Mouse (Mus musculus): ENCODE results near the gene Pacs1.

The Pacs1 gene

DNA sequence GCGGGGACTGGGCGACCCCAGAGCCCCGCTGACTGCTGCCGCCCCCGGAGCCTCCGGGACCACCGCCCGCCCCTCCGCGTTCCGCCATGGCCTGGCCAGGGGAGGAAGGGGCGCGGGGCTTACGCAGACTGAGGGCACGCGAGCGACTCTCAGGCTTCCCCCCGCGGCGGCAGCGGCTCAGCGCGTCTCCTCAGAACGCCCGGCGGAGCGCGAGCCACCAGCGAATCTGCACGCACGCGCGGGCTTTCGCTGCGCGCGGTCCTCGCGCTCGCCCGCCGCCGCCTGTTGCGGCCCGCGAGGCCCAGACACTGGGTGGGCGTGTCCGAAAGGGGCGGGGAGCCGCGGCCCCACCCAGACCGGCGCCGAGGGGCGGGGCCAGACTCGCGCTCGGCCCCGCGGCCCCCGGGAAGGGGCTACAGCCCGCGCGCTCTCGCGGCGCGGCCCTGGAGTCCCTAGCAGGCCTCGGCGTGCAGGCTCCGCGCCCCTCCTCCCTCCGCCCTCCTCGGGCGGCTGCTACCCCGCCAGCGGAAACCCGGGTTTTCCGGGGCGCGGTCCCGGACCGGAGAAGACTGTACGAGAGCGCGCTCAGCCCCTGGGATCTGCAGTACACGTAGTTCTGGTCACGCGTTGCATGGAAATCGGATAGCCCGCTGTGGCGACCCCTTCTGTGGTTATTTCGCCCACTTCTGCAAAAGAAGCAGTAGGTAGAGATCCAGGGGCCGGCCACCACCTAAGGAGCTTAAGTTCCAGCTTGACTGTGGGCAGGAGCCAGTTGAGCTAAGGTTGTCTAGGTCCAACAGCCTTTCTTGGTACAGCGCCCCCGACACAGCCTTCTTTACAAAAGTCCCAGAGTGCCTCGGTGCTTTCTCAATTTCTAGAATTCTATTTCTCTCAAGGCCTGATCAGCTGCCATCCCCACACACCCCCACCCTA, at the start of gene Pacs1:
TSS of gene Pacs1 (minus strand) at position 319 of the 933 bp plus-strand sequence.
- peak; percentile 93 for DNase-seq (ENCODE audit: low spot score)

DNA sequence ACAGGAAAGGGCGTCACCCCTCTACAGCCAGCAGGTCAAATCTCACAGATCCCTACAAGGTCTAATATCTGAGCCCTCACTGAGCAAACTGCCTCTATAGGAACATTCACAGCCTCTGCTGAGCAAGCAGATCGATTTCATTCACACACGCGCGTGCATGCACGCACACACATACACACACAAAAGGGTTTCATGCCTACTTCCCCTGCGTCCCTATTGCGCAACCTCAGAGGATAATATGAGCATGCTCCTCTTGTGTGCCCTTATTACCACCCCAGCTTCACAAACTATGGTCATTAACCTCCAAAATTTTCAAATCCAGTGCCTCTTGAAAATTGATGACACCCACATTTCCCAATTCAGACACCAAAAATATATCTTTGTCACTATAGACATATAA, 40.3 kb upstream of the Pacs1 start:
- DNase-seq (ENCODE audit: low spot score): no peak

DNA sequence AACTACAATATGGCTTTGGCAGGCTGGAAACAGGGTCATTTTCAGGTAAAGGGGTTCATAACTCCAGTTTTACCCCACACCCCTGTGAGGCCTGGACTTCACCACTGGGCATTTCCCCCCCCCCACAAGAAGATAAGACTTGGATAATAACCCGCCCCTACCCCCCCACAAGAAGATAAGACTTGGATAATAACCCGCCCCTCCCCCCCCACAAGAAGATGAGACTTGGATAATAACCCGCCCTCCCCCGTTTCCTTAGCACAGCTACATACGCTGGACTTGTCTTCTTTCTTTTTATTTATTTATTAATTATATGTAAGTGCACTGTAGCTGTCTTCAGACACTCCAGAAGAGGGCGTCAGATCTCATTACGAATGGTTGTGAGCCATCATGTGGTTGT, 36.1 kb upstream of the Pacs1 start:
- peak; percentile 66 for DNase-seq (ENCODE audit: low spot score)

DNA sequence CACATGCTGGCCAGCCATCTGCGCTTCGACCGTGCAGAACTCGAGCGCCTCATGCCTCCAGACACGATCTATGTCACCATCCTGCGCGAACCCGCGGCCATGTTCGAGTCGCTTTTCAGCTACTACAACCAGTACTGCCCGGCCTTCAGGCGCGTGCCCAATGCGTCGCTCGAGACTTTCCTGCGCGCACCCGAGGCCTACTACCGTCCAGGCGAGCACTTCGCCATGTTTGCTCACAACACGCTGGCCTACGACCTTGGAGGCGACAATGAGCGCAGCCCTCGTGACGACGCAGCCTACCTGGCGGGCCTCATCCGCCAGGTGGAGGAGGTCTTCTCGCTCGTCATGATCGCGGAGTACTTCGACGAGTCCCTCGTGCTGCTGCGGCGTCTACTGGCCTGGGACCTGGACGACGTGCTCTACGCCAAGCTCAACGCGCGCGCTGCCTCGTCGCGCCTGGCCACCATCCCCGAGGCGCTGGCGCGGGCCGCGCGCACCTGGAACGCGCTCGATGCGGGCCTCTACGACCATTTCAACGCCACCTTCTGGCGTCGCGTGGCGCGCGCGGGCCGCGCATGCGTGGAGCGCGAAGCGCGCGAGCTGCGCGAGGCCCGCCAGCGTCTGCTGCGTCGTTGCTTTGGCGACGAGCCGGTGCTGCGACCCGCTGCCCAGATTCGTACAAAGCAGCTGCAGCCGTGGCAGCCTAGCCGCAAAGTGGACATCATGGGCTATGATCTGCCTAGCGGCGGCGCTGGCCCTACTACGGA, 34.2 kb upstream of the Pacs1 start:
- DNase-seq (ENCODE audit: low spot score): peak; percentile 42

DNA sequence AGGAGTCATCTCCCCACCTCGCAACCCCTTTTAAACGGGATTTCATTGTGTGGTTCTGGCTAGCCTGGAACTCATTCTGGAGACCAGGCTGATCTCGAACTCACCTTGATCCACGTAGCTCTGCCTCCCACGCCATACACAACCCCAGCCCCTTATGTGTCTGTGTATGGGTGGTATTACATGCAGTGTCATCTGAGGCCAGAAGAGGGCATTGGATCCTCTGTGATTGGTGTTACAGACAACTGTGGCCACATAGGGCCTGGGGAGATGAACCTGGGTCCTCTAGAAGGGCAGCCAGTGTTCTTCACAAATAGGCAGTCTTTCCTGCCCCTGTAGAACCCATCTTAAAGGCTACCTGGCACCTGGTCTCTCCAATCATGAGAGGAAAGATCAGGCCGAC, 33.4 kb upstream of the Pacs1 start:
- DNase-seq (ENCODE audit: low spot score): no peak

DNA sequence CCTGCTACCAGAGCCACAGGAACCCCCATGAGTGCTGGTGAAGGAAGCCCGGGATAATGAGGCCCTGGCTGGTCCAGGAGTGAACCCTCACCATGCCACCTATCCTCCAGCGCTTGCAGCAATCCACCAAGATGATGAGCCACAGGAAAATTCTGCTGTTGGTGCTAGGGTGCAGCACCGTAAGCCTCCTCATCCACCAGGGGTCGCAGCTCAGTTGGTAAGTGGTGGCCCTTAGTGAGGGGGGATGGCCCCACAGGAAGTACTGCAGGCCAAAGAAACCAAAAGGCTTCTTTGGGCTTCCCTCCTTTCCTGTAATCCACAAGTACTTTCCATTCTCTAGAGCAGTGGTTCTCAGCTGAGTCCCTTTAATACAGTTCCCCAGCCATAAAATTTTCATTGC, 29.5 kb upstream of the Pacs1 start:
- DNase-seq (ENCODE audit: low spot score): peak; percentile 75

DNA sequence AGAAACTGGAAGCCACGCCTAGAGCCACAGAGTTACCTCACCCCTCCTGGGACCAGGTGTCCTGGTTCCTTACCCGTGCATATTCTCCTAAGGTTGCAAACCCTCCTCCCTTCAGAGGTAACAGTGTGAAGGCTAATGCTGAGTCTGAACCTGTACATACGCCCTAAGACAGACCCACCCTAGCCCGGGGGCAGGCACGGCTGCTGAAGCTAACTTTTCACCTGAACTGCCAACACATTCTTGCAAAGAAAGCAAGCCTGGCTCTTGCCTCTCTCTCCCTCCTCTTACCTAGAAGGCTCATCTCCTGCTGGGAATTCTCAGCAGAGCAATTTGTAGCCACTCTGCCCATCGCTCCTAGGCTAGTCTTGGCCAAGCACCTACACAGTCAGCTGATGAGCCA, 27.7 kb upstream of the Pacs1 start:
- DNase-seq (ENCODE audit: low spot score): no peak

DNA sequence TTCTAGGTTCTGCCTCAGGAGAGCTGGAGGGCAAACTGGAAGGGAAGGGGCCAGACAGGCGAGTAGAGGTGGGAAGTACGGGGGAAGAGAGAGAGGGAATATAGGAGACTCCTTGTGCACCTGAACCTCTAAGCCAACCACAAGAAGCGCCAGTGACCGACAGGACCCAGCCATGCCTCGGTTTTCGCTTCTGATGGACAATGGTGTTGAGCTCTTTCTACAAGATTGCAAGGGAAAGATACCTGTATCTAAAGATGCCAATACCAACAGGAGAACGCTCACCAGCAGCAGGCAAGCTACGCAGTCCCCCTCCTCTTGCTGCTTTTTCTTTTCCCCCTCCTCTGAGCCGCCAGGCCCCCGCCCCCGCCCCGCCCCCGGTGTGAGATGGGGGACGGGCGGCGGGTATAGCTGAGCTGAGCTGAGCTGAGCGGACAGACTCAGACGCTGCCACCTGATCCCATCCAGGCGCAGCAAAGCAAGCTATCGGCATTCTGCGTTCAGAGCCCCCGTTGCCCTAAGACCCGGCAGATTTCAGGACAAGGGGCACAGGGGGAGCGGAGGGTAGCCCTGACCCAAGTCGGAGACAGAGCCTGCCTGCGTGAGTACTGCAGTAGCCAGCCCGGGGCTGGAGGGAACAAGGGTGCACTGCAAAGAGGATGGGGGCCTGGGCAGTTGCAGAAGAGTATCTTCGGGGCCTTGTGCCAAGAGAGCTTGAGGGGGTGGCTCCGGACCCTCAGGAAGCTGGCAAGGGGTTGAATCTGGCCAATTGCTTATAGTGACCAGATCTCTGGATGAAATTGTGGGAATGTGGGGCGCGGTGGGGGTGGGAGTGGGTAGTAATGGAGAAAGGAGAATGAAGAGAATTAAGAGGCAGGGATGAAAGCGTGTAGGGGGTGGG, 25.2 kb upstream of the Pacs1 start, which contains the start of gene Gal3st3:
TSS of gene Gal3st3 (plus strand) at position 429 of the 898 bp plus-strand sequence.
- peak; percentile 70 for DNase-seq (ENCODE audit: low spot score)

DNA sequence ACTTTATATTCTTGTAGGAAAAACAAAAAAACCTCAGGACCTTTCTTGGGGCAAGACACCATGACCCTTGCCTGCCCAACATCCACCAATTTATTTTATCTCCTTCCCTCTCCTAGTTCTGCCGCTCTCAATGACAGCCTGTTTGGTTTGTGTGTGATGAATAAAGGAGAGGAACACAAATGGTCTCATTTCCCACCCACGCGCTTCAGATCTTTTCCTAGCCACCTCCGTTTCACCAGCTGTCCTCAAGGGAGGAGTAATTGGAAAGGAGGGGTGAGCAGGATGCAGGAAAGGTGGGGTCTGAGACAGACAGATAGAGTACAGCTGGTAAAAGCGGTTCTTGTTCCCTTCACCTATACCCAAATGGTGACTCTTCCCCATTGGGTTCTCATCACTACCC, 23.7 kb upstream of the Pacs1 start:
- DNase-seq (ENCODE audit: low spot score): no peak

DNA sequence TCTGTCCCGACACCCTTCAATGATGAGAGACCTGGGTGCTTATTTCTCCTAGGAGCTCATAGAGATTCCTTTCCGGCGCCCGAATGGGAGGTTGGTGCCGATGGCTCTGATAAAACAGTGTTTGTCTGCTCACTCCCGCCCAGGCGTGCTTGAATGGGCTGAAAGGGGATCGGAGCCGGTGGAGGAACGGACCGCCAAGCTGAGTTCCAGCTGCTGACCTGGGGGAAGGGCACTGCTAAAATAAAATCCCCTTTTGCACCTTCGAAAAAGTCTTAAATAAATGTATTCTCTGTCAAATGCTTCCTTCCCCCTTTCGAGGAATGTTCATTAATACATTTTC, 22.8 kb upstream of the Pacs1 start:
- DNase-seq (ENCODE audit: low spot score): no peak

DNA sequence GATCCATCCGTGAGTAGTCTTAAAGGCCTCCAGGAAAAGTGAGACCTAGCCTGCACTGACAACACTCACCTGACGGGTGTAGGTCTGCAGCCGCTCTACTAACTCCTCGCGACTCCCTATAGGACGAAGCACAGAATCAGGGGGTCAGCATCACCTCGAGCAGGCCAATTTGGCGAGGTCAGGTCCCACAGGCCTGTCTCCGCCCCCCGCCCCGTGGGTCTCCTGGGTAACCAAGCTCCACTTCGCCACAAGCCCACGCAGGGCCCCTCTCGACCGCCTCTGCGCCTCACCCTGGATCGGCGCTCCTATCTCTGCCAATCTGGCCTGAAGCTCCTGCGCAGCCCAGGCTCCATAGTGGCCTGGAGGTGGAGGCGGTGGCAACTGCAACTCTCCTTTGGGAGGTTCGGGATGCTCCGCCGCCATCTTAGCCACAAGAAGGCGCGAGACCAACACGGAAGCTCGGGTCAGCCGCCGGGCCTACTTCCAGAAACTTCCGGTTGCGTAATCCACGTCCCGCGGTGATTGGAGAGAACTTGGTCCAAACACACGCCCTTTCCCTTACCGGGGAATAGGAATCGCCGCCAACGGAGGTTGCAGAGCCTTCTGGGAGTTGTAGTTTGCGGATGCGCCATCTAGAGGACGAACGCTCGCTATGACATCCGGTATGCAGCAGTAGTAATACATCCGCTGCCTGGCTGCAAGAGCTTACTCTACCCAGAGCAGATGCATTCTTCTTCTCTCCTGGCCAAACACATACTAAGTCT, 22.2 kb upstream of the Pacs1 start, which contains the start of gene Sf3b2:
TSS of gene Sf3b2 (minus strand) at position 484 of the 764 bp plus-strand sequence.
- peak; percentile 100 for DNase-seq (ENCODE audit: low spot score)

DNA sequence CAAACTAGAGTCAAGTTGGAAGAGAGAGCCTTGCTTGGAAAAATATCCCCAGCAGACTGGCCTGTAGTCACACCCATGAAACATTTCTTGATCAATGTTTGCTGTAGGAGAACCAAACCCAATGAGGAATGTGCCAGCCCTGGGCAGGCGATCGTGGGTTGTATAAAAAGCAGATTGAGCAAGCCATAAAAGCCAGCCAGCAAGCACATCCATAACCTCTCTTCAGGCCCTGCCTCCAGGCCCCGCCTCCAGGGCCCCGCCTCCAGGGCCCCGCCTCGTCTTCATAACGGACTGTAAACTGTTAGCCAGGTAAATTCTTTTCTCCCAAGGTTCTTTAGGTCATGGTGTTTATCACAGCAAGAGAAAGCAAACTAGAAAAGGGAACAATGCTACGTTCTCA, 5.5 kb upstream of the Pacs1 start:
- no peak for DNase-seq (ENCODE audit: low spot score)

DNA sequence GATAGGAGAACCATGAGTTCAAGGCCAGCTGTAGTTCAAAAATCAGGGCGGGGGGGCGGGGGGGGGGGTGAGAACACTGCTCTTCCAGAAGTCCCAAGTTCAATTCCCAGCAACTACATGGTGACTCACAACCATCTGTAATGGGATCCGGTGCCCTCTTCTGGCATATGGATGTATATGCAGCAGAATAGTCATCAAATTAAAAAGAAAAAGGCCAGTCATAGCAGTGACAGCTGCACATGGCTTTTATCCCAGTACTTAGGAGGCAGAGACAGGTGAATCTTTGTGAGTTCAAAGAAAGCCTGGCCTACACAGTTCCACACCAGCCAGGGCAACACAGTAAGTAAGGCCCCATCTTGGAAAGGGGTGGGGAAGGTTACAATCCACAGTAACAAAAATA, 4.2 kb upstream of the Pacs1 start:
- DNase-seq (ENCODE audit: low spot score): peak; percentile 37

DNA sequence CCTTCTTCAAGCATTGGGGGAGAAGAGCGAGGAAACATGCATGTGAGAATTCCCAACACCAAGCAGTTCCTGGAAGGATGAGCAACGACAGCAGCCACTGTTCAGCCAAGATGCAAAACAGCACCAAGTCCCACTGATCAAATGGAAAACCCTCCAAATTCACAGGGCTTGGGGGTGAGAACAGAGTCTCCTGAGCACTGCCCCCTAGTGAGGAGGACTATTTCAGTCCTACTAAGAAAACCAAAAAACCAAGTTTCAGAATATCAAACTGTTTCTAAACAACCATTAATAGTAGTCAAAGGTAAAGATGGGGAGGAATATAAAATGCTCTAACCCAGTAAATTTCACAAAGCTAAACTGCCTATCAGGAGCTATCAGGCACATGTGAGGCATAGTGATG, 3.6 kb upstream of the Pacs1 start:
- no peak for DNase-seq (ENCODE audit: low spot score)

DNA sequence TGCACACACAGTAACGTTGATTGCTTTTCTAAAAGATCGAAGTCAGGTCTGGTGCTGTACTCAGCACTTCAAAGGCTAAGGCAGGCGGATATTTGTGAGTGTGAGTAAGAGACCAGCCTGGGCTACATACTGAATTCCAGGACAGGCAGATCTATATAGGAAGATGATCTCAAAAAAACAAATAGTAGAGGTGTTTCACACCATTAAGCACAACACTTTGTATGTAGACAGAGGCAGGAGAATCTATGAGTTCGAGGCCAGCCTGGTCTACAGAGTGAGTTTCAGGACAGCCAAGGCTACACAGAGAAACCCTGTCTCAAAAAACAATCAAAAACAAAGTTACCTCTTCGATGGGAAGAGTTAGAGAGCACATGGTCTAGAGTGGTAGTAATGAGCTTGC, 2.8 kb upstream of the Pacs1 start:
- no peak for DNase-seq (ENCODE audit: low spot score)

DNA sequence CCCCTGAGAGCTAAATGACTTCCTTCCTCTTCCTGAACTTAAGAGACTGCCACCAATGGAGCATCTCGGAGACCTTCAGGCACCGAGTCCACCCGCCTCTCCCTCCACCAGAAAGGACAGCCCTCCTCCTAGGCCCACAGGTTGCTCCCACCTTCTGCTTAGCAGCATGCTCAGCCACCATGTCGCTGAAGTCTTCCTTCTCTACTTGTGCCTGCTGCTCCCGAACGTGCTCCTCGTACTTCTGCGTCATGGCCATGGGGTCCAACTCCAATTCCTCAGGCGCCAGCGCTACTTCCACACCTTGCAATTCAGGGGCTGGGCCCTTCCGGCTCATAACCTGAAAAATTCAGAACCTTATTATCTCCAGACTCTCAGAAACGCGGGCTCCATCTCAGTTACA, 1.7 kb upstream of the Pacs1 start:
- DNase-seq (ENCODE audit: low spot score): no peak

DNA sequence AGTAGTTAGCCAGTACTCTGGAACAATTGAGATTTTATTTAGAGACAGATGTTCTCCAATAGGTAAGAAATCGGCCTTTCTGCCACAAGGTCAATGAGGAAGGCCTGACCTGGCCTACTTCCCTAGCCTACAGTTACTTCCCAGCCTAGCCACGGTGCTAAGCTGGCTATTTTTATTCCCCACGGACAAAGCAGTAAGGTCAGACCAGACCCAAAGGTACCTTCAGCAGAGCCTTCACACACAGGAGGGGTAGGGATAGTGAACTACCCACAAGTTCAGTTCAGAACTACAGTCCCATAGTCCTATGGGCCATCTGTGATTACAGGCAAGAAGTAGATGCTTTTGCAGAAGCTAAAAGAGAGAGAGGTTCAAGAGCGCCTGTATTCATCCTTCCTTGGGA, 997 bp upstream of the Pacs1 start:
- no peak for DNase-seq (ENCODE audit: low spot score)

DNA sequence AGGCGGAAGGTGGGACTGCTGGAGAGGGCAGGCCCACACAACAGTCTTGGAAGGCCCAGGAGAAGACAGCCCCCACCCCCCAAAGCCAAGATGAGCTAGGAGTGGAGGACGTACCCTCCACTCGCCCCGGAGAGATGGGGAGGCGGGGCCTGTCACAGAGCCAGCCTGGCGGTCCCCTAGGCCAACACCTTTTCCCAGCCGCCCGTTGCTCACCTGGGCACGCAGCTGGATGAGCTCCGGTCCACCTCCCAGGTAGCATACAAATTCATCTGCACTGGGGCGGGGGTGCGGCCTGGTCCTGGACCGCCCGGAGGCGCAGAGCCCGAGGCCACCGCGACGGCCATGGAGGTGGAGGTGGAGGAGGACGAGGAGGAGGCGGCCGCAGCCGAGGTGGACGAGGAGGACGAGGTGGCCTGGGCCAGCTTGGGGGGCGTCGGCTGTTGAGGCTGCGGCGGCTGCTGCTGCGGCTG, 558 bp downstream of the Pacs1 start:
- DNase-seq (ENCODE audit: low spot score): peak; percentile 61

DNA sequence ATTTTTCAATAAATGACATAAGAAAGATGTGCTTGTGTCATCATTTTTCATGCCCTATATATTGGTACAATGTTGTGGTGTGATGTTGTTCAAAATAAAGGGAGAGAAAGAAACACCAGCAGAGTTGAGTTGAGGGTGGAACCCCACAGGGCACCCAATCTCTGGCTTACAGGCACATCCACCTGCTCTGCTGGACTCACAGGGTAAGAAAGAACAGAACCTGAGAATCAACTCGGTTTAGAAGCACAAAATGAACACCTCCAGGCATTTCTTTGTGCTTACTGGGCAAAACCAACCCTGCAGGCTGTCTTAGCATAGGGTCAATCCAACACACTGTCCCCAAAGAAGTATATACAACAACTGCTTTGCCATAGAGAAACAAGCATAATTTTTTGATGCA, 1.5 kb downstream of the Pacs1 start:
- no peak for DNase-seq (ENCODE audit: low spot score)

DNA sequence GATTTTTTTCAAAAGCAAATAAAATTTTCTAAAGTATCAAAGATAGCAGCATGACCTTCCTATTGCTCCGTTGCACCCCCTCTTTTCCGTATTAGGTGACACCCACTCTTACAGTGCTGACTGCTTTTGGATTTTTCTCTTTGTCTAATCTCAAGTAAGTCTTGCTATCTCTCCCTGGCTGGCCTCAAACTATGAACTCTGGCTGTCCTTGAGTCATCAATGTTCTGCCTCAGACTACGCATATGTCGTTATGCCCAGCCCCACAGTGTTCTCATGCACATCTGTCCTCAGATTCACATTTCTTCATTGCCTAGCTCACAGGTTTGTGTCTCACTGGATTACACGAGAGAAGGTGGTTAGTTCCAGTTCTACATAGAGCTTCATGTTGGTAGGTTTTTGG, 3.5 kb downstream of the Pacs1 start:
- no peak for DNase-seq (ENCODE audit: low spot score)

DNA sequence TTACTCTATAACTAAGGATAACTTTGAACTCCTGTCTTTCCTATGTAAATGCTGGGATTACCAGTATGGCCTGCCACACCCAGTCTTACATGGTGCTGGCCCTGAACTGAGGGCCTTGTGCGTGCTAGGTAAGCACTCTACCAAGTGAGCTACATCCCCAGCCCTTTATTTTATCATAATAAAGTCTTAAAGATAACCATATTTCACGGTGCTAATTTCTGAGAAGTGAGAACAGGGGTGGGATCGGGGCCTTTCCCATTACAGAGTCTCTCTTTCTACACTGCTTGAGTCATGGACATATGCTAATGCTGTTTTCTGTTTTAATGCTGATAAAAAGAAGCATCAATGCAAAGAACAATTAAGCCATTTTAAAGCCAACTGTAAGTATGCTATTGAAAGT, 4.0 kb downstream of the Pacs1 start:
- DNase-seq (ENCODE audit: low spot score): no peak
